In the genomic region with DNA sequence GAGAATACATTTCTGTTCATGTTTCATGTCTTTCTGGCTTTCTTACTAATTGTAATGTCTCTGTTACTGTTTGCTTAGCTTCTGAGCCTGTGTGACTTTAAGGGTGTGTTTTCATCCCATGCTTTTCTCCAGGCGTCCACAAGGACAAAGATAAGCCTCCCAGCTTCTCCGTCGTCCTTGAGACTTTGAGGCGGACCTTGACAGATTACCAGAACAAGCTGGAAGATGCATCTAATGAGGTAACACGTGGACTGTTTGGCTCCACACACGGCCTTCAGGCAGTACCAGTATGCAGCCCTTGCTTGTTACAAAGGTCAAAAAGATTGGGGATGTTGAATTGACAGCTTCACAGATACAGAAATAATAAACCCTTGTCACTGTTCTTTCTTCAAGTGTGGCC, we compare ENCODE assay signal across 13 mouse cellular contexts.
DNase-seq lines count a peak whose midpoint lies in the region; ATAC-seq and TF ChIP-seq lines count a peak whose summit lies in the region.
"Had no signal": no experiment of that assay in that cellular context is flagged by ENCODE, and none has a peak within 500 bp of the region (broad histone marks: within the 10 kb centered on the region; RNA-seq: fewer than 3 reads in every experiment).

No protein-coding gene starts in this region.

- H3K4me2 ChIP-seq in hindbrain, embryonic 14.5 days (replicated peaks): no peak overlapping the region
- H3K4me2 ChIP-seq in intestine, embryonic 16.5 days (ENCODE audit: low read depth, low read length): no peak overlapping the region
- H3K4me2 ChIP-seq in forebrain, embryonic 14.5 days (ENCODE audit: low read length): no peak overlapping the region
- H3K4me2 ChIP-seq: liver, embryonic 12.5 days had no signal

- H3K36me3 ChIP-seq in hindbrain, embryonic 10.5 days: no peaks in the 10 kb centered on the region
- no peaks in the 10 kb centered on the region for H3K36me3 ChIP-seq in hindbrain, embryonic 14.5 days (replicated peaks; ENCODE audit: control insufficient read depth, insufficient read depth)
- no peaks in the 10 kb centered on the region for H3K36me3 ChIP-seq in intestine, embryonic 16.5 days (ENCODE audit: control insufficient read depth, insufficient read depth, low read length)
- no peaks in the 10 kb centered on the region for H3K36me3 ChIP-seq in forebrain, embryonic 14.5 days (ENCODE audit: control insufficient read depth, insufficient read depth, low read length)
- H3K36me3 ChIP-seq: liver, embryonic 12.5 days had no signal

- H3K9ac ChIP-seq in hindbrain, embryonic 14.5 days: no peak overlapping the region
- no peak overlapping the region for H3K9ac ChIP-seq in intestine, embryonic 16.5 days (ENCODE audit: low read depth, low read length)
- H3K9ac ChIP-seq in forebrain, embryonic 14.5 days (ENCODE audit: low read length): no peak overlapping the region
- H3K9ac ChIP-seq: liver, embryonic 12.5 days had no signal

- 29% methylated on average over 6 of the region's 6 CpGs for WGBS in hindbrain, embryonic 10.5 days
- 16% methylated on average over 6 of the region's 6 CpGs for WGBS in hindbrain, embryonic 14.5 days
- WGBS in intestine, embryonic 16.5 days: 31% methylated on average over 6 of the region's 6 CpGs
- WGBS in forebrain, embryonic 14.5 days: 29% methylated on average over 6 of the region's 6 CpGs

- H3K27ac ChIP-seq in hindbrain, embryonic 10.5 days: peak overlapping the region; percentile 79
- H3K27ac ChIP-seq in hindbrain, embryonic 14.5 days: no peak overlapping the region; the same call in 1 of the 2 replicates
- H3K27ac ChIP-seq in intestine, embryonic 16.5 days (ENCODE audit: low read length): no peak overlapping the region
- H3K27ac ChIP-seq in forebrain, embryonic 14.5 days (ENCODE audit: low read depth, low read length): no peak overlapping the region
- no peak overlapping the region for H3K27ac ChIP-seq in left cerebral cortex, adult 2 months
- H3K27ac ChIP-seq: liver, embryonic 12.5 days; macrophage had no signal

- no peaks in the 10 kb centered on the region for H3K9me3 ChIP-seq in hindbrain, embryonic 10.5 days
- H3K9me3 ChIP-seq in hindbrain, embryonic 14.5 days (ENCODE audit: control insufficient read depth, low read length): no peaks in the 10 kb centered on the region
- no peaks in the 10 kb centered on the region for H3K9me3 ChIP-seq in intestine, embryonic 16.5 days (ENCODE audit: control insufficient read depth, low read length)
- H3K9me3 ChIP-seq in forebrain, embryonic 14.5 days (replicated peaks; ENCODE audit: control insufficient read depth, low read length): no peaks in the 10 kb centered on the region
- H3K9me3 ChIP-seq: liver, embryonic 12.5 days had no signal

- DNase-seq in hindbrain, embryonic 10.5 days (ENCODE audit: low spot score): no peak
- DNase-seq in hindbrain, embryonic 14.5 days (ENCODE audit: low spot score): no peak
- DNase-seq in ovary, adult 18-20 months (ENCODE audit: low spot score): peak; percentile 93
- no peak for DNase-seq in ovary, postnatal 10 days (ENCODE audit: low spot score)
- DNase-seq in forebrain, embryonic 14.5 days (ENCODE audit: low spot score): no peak
- no peak for DNase-seq in left cerebral cortex, adult 2 months (ENCODE audit: extremely low spot score in 1 of 2, low spot score in 2 of 2)
- DNase-seq in gastrocnemius, postnatal 36 days: no peak
- DNase-seq: B cell, adult 2 months; cerebellum, adult 18-20 months; right cerebral cortex, postnatal 25 days had no signal

- intact Hi-C loops in left cerebral cortex, adult 2 months (cut with DNase I): no loop called here
- intact Hi-C loops in gastrocnemius, postnatal 36 days (cut with DNase I): no loop called here

- TF ChIP-seq CTCF in left cerebral cortex, adult 2 months (IDR thresholded peaks at IDR 0.05): no peak

- no peaks in the 10 kb centered on the region for H3K27me3 ChIP-seq in hindbrain, embryonic 10.5 days (ENCODE audit: insufficient read depth, poor library complexity, severe bottlenecking)
- no peaks in the 10 kb centered on the region for H3K27me3 ChIP-seq in hindbrain, embryonic 14.5 days (ENCODE audit: control insufficient read depth, insufficient read depth, low read length)
- no peaks in the 10 kb centered on the region for H3K27me3 ChIP-seq in intestine, embryonic 16.5 days (replicated peaks; ENCODE audit: control insufficient read depth, insufficient read depth, low read length)
- H3K27me3 ChIP-seq in forebrain, embryonic 14.5 days (replicated peaks; ENCODE audit: control insufficient read depth, insufficient read depth, low read length): no peaks in the 10 kb centered on the region
- H3K27me3 ChIP-seq: liver, embryonic 12.5 days had no signal

- no peak overlapping the region for H3K4me3 ChIP-seq in hindbrain, embryonic 10.5 days
- H3K4me3 ChIP-seq in hindbrain, embryonic 14.5 days (replicated peaks; ENCODE audit: low read length): no peak overlapping the region
- no peak overlapping the region for H3K4me3 ChIP-seq in intestine, embryonic 16.5 days (ENCODE audit: low read length)
- no peak overlapping the region for H3K4me3 ChIP-seq in forebrain, embryonic 14.5 days (ENCODE audit: low read depth, low read length)
- no peak overlapping the region for H3K4me3 ChIP-seq in left cerebral cortex, adult 2 months
- H3K4me3 ChIP-seq: liver, embryonic 12.5 days had no signal

- no peak for ATAC-seq in hindbrain, embryonic 14.5 days (ENCODE audit: low FRiP score)
- ATAC-seq in intestine, embryonic 16.5 days: peak; percentile 66
- no peak for ATAC-seq in forebrain, embryonic 14.5 days
- ATAC-seq: liver, embryonic 12.5 days had no signal

- peaks cover 23% of the 10 kb centered on the region for H3K4me1 ChIP-seq in hindbrain, embryonic 10.5 days (replicated peaks)
- H3K4me1 ChIP-seq in hindbrain, embryonic 14.5 days (replicated peaks; ENCODE audit: control insufficient read depth, insufficient read depth, low read length): peaks cover 18% of the 10 kb centered on the region; the same call in 1 of the 2 replicates
- no peaks in the 10 kb centered on the region; the same call in 1 of the 2 replicates for H3K4me1 ChIP-seq in intestine, embryonic 16.5 days (ENCODE audit: control insufficient read depth, insufficient read depth, low read length)
- H3K4me1 ChIP-seq in forebrain, embryonic 14.5 days (ENCODE audit: control insufficient read depth, insufficient read depth, low read length): peaks cover 7% of the 10 kb centered on the region
- H3K4me1 ChIP-seq: liver, embryonic 12.5 days had no signal
